Mouse (Mus musculus): ENCODE data around the gene Fam49a. TPM values are rescaled to one million over a fixed set of nuclear protein-coding genes. Genes with fewer than 3 reads are reported as not detected.

Gene Fam49a
- total RNA-seq, 2 experiments from 2014 or later = 3.1 to 8.4 TPM

- no peak for ATAC-seq (replicated peaks; ENCODE audit: low FRiP score, poor library complexity, severe bottlenecking)
These were observed 2.2 kb downstream of the Fam49a start for GRCm38 (mm10) chr12:12264151-12264550.

GRCm38 (mm10) chr12:12266552-12266951 is 4.6 kb downstream of the Fam49a start:
- ATAC-seq (replicated peaks; ENCODE audit: low FRiP score, poor library complexity, severe bottlenecking) = no peak

GRCm38 (mm10) chr12:12270495-12270894 is 8.6 kb downstream of the Fam49a start:
- no peak for ATAC-seq (replicated peaks; ENCODE audit: low FRiP score, poor library complexity, severe bottlenecking)

GRCm38 (mm10) chr12:12274115-12274514 is 12.2 kb downstream of the Fam49a start:
- ATAC-seq (replicated peaks; ENCODE audit: low FRiP score, poor library complexity, severe bottlenecking) = no peak

- no peak for ATAC-seq (replicated peaks; ENCODE audit: low FRiP score, poor library complexity, severe bottlenecking)
These were observed 13.3 kb downstream of the Fam49a start for GRCm38 (mm10) chr12:12275124-12275779.

GRCm38 (mm10) chr12:12277741-12278463 is 16.0 kb downstream of the Fam49a start:
- no peak for ATAC-seq (replicated peaks; ENCODE audit: low FRiP score, poor library complexity, severe bottlenecking)

GRCm38 (mm10) chr12:12278464-12278872 is 16.5 kb downstream of the Fam49a start:
- ATAC-seq (replicated peaks; ENCODE audit: low FRiP score, poor library complexity, severe bottlenecking) = no peak

- ATAC-seq (replicated peaks; ENCODE audit: low FRiP score, poor library complexity, severe bottlenecking) = no peak
These were observed 21.9 kb downstream of the Fam49a start for GRCm38 (mm10) chr12:12283702-12284288.

GRCm38 (mm10) chr12:12284521-12284920 is 22.6 kb downstream of the Fam49a start:
- ATAC-seq (replicated peaks; ENCODE audit: low FRiP score, poor library complexity, severe bottlenecking) = no peak

- no peak for ATAC-seq (replicated peaks; ENCODE audit: low FRiP score, poor library complexity, severe bottlenecking)
These were observed 25.3 kb downstream of the Fam49a start for GRCm38 (mm10) chr12:12287131-12287786.

- no peak for ATAC-seq (replicated peaks; ENCODE audit: low FRiP score, poor library complexity, severe bottlenecking)
These were observed 25.8 kb downstream of the Fam49a start for GRCm38 (mm10) chr12:12287787-12288132.

- no peak for ATAC-seq (replicated peaks; ENCODE audit: low FRiP score, poor library complexity, severe bottlenecking)
These were observed 26.6 kb downstream of the Fam49a start for GRCm38 (mm10) chr12:12288586-12288985.

GRCm38 (mm10) chr12:12289636-12290035 is 27.7 kb downstream of the Fam49a start:
- ATAC-seq (replicated peaks; ENCODE audit: low FRiP score, poor library complexity, severe bottlenecking) = no peak

- ATAC-seq (replicated peaks; ENCODE audit: low FRiP score, poor library complexity, severe bottlenecking) = no peak
These were observed 30.2 kb downstream of the Fam49a start for GRCm38 (mm10) chr12:12292043-12292618.

- ATAC-seq (replicated peaks; ENCODE audit: low FRiP score, poor library complexity, severe bottlenecking) = no peak
These were observed 32.6 kb downstream of the Fam49a start for GRCm38 (mm10) chr12:12294380-12295171.

GRCm38 (mm10) chr12:12298451-12298850 is 36.5 kb downstream of the Fam49a start:
- no peak for ATAC-seq (replicated peaks; ENCODE audit: low FRiP score, poor library complexity, severe bottlenecking)

GRCm38 (mm10) chr12:12299303-12299702 is 37.4 kb downstream of the Fam49a start:
- ATAC-seq (replicated peaks; ENCODE audit: low FRiP score, poor library complexity, severe bottlenecking) = no peak

GRCm38 (mm10) chr12:12301149-12301548 is 39.2 kb downstream of the Fam49a start:
- no peak for ATAC-seq (replicated peaks; ENCODE audit: low FRiP score, poor library complexity, severe bottlenecking)

- ATAC-seq (replicated peaks; ENCODE audit: low FRiP score, poor library complexity, severe bottlenecking) = no peak; the same call in 1 of the 2 replicates
These were observed 39.9 kb downstream of the Fam49a start for GRCm38 (mm10) chr12:12301815-12302214.

All from erythroblast, adult 5-6 weeks (primary cell).